Mouse (Mus musculus): ENCODE measurements around the gene Gm6217. TPM values are rescaled to one million over a fixed set of nuclear protein-coding genes. Genes with fewer than 3 reads are reported as not detected.
"Not testable (repeated sequence)": the region's sequence is repeated elsewhere in the genome, so short reads cannot be mapped to it uniquely, and the experiment has no call there.

The Gm6217 gene
- polyA plus RNA-seq, 1 experiment from 2014 or later = not detected

- Histone ChIP-seq H3K27me3 (ENCODE audit: control insufficient read depth, insufficient read depth, low read length) (no peaks in the 10 kb centered on the region), H3K4me2 (ENCODE audit: low read length) (no peak within 1 kb of the TSS), H3K27ac (replicated peaks in 1 of 2; ENCODE audit: control insufficient read depth in 1 of 2, insufficient read depth in 1 of 2, low read depth in 2 of 2, low read length in 2 of 2) (no peak within 1 kb of the TSS), H3K9ac (ENCODE audit: low read length) (no peak within 1 kb of the TSS), H3K36me3 (ENCODE audit: control insufficient read depth, insufficient read depth, low read length) (no peaks in the 10 kb centered on the region), H3K4me1 (ENCODE audit: control insufficient read depth in 2 of 2, insufficient read depth in 2 of 2, low read length in 2 of 2) (no peaks in the 10 kb centered on the region), H3K4me3 (ENCODE audit: control insufficient read depth in 1 of 2, insufficient read depth in 1 of 2, low read depth in 1 of 2, low read length in 2 of 2) (no peak within 1 kb of the TSS), H3K9me3 (ENCODE audit: control insufficient read depth, low read length) (no peaks in the 10 kb centered on the region)
- 86% methylated on average over 11 of the region's 11 CpGs for WGBS
- ATAC-seq (ENCODE audit: insufficient number of reproducible peaks, insufficient read depth, low FRiP score, low read depth) = no peak
These were observed 28.7 kb upstream of the Gm6217 start, which contains the start of gene Gm47955 for GRCm38 (mm10) chr1:82959870-82960385. Gene Gm47955, plus strand, starts transcription at chr1:82960286.

DNA sequence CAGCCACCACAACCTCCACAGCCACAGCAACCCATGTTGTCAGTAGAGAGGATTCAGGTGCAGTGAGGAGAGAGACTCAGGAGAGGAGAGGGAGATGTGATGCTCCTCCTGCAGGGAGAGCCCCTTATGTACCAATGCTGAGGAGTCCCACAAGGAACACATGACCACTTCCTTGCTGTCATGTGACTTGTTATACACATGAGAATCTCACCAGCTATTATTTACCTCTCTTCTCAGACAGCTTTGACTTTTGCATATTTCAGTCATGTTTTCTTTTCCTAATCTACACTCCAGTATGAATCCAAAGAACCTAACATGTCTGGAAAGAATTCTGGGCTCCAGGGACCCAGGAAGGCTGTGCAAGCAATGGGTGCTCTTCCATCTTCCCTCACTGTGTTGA is 24.7 kb upstream of the Gm6217 start, which contains the start of gene Gm7544:
TSS of gene Gm7544 (minus strand) at position 101 of the 400 bp plus-strand sequence.
- H3K36me3 ChIP-seq (ENCODE audit: control insufficient read depth, insufficient read depth, low read length); H3K27ac ChIP-seq (replicated peaks in 1 of 2; ENCODE audit: control insufficient read depth in 1 of 2, insufficient read depth in 1 of 2, low read depth in 2 of 2, low read length in 2 of 2); H3K9ac ChIP-seq (ENCODE audit: low read length); H3K4me2 ChIP-seq (ENCODE audit: low read length); ATAC-seq (ENCODE audit: insufficient number of reproducible peaks, insufficient read depth, low FRiP score, low read depth); H3K4me3 ChIP-seq (ENCODE audit: control insufficient read depth in 1 of 2, insufficient read depth in 1 of 2, low read depth in 1 of 2, low read length in 2 of 2); H3K27me3 ChIP-seq (ENCODE audit: control insufficient read depth, insufficient read depth, low read length); H3K9me3 ChIP-seq (ENCODE audit: control insufficient read depth, low read length); H3K4me1 ChIP-seq (ENCODE audit: control insufficient read depth in 2 of 2, insufficient read depth in 2 of 2, low read length in 2 of 2): not testable (repeated sequence)

DNA sequence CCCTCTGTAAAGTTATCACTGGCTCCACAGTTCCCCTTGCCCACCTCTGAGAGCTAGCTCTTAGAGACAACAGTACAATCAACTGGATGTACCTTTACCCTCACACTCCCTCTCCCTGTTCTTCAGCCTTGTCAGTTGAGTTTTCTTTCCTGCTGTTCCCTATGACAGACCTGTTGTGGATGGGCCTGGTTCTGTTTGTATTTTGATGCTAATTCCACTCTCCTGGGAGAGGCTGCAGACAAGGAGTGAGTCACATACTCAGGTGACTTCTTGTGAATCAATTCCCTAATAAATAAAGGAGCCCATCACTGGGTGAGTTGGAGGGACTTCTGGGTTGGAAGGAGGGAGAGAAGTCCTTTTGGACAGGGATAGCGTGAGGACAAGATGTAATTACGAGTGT is 17.4 kb upstream of the Gm6217 start:
- Histone ChIP-seq H3K4me1 (ENCODE audit: control insufficient read depth in 2 of 2, insufficient read depth in 2 of 2, low read length in 2 of 2) (peaks cover 0 to 4% of the 10 kb centered on the region in 2 experiments; a peak in 2 of 4 replicates), H3K9me3 (ENCODE audit: control insufficient read depth, low read length) (no peaks in the 10 kb centered on the region), H3K27ac (replicated peaks in 1 of 2; ENCODE audit: control insufficient read depth in 1 of 2, insufficient read depth in 1 of 2, low read depth in 2 of 2, low read length in 2 of 2) (no peak overlapping the region), H3K4me2 (ENCODE audit: low read length) (no peak overlapping the region), H3K9ac (ENCODE audit: low read length) (no peak overlapping the region), H3K4me3 (ENCODE audit: control insufficient read depth in 1 of 2, insufficient read depth in 1 of 2, low read depth in 1 of 2, low read length in 2 of 2) (no peak overlapping the region), H3K27me3 (ENCODE audit: control insufficient read depth, insufficient read depth, low read length) (no peaks in the 10 kb centered on the region), H3K36me3 (ENCODE audit: control insufficient read depth, insufficient read depth, low read length) (no peaks in the 10 kb centered on the region)
- ATAC-seq (ENCODE audit: insufficient number of reproducible peaks, insufficient read depth, low FRiP score, low read depth) = no peak
- WGBS = 71% methylated on average over 2 of the region's 2 CpGs

DNA sequence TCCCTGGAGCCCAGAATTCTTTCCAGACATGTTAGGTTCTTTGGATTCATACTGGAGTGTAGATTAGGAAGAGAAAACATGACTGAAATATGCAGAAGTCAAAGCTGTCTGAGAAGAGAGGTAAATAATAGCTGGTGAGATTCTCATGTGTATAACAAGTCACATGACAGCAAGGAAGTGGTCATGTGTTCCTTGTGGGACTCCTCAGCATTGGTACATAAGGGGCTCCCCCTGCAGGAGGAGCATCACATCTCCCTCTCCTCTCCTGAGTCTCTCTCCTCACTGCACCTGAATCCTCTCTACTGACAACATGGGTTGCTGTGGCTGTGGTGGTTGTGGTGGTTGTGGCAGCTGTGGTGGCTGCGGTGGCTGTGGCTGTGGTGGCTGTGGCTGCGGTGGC is 14.8 kb upstream of the Gm6217 start:
- H3K9me3 ChIP-seq (ENCODE audit: control insufficient read depth, low read length); H3K4me2 ChIP-seq (ENCODE audit: low read length); H3K4me3 ChIP-seq (ENCODE audit: control insufficient read depth in 1 of 2, insufficient read depth in 1 of 2, low read depth in 1 of 2, low read length in 2 of 2); ATAC-seq (ENCODE audit: insufficient number of reproducible peaks, insufficient read depth, low FRiP score, low read depth); H3K9ac ChIP-seq (ENCODE audit: low read length); H3K27ac ChIP-seq (replicated peaks in 1 of 2; ENCODE audit: control insufficient read depth in 1 of 2, insufficient read depth in 1 of 2, low read depth in 2 of 2, low read length in 2 of 2); H3K36me3 ChIP-seq (ENCODE audit: control insufficient read depth, insufficient read depth, low read length); H3K27me3 ChIP-seq (ENCODE audit: control insufficient read depth, insufficient read depth, low read length); H3K4me1 ChIP-seq (ENCODE audit: control insufficient read depth in 2 of 2, insufficient read depth in 2 of 2, low read length in 2 of 2): not testable (repeated sequence)
- WGBS = 100% methylated on average over 2 of the region's 2 CpGs

DNA sequence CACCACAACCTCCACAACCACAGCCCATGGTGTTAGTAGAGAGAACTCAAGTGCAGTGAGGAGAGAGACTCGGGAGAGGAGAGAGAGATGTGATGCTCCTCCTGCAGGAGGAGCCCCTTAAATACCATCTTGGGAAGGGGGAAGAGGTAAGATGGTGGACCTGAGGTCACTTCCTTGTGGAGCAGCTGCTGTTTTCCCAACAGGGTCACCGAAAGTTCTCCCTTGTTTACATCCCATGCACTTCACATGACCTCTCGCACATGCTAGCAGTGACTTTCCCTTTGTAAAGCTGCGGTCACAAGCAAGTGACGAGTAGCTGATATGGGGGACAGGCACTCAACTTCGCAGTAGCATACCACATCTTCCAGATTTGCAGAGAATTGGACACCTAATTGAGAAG is 12.1 kb upstream of the Gm6217 start, which contains the start of gene A030003K21Rik:
TSS of gene A030003K21Rik (minus strand) at position 94 of the 400 bp plus-strand sequence.
- WGBS = no CpG with 5 or more reads among the region's 6 CpGs
- ATAC-seq (ENCODE audit: insufficient number of reproducible peaks, insufficient read depth, low FRiP score, low read depth); H3K4me1 ChIP-seq (ENCODE audit: control insufficient read depth in 2 of 2, insufficient read depth in 2 of 2, low read length in 2 of 2); H3K27me3 ChIP-seq (ENCODE audit: control insufficient read depth, insufficient read depth, low read length); H3K4me3 ChIP-seq (ENCODE audit: control insufficient read depth in 1 of 2, insufficient read depth in 1 of 2, low read depth in 1 of 2, low read length in 2 of 2); H3K36me3 ChIP-seq (ENCODE audit: control insufficient read depth, insufficient read depth, low read length); H3K9ac ChIP-seq (ENCODE audit: low read length); H3K9me3 ChIP-seq (ENCODE audit: control insufficient read depth, low read length); H3K4me2 ChIP-seq (ENCODE audit: low read length); H3K27ac ChIP-seq (replicated peaks in 1 of 2; ENCODE audit: control insufficient read depth in 1 of 2, insufficient read depth in 1 of 2, low read depth in 2 of 2, low read length in 2 of 2): not testable (repeated sequence)

DNA sequence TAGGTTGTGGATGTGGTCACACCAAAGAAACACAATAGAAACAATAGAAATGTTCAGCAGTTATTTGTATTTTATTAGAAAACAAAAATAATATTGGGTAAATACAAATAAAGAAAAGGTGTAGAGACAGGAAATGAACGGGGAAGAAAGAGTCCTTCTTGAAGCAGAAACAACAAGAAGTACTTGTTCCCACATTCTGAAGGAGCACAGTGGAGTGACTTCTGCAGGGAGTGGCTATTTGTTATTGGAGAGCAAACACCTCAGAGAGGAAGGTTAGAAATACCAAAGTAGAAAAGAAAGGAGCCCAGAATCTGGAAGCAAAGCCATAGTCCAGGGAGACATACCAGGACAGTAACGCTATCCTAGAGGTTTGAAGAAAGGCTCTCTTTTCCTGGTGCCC is 11.3 kb upstream of the Gm6217 start:
- H3K27me3 ChIP-seq (ENCODE audit: control insufficient read depth, insufficient read depth, low read length); H3K4me3 ChIP-seq (ENCODE audit: control insufficient read depth in 1 of 2, insufficient read depth in 1 of 2, low read depth in 1 of 2, low read length in 2 of 2); H3K9ac ChIP-seq (ENCODE audit: low read length); ATAC-seq (ENCODE audit: insufficient number of reproducible peaks, insufficient read depth, low FRiP score, low read depth); H3K36me3 ChIP-seq (ENCODE audit: control insufficient read depth, insufficient read depth, low read length); H3K4me1 ChIP-seq (ENCODE audit: control insufficient read depth in 2 of 2, insufficient read depth in 2 of 2, low read length in 2 of 2); H3K9me3 ChIP-seq (ENCODE audit: control insufficient read depth, low read length); H3K4me2 ChIP-seq (ENCODE audit: low read length); H3K27ac ChIP-seq (replicated peaks in 1 of 2; ENCODE audit: control insufficient read depth in 1 of 2, insufficient read depth in 1 of 2, low read depth in 2 of 2, low read length in 2 of 2): not testable (repeated sequence)
- WGBS = 68% methylated on average over 1 of the region's 2 CpGs

- no peak overlapping the region for H3K4me2 ChIP-seq (ENCODE audit: low read length)
- no peak for ATAC-seq (ENCODE audit: insufficient number of reproducible peaks, insufficient read depth, low FRiP score, low read depth)
- no peak overlapping the region for H3K9ac ChIP-seq (ENCODE audit: low read length)
- no peak overlapping the region for H3K27ac ChIP-seq (replicated peaks in 1 of 2; ENCODE audit: control insufficient read depth in 1 of 2, insufficient read depth in 1 of 2, low read depth in 2 of 2, low read length in 2 of 2)
- H3K9me3 ChIP-seq (ENCODE audit: control insufficient read depth, low read length) = peaks cover 11% of the 10 kb centered on the region; the same call in 1 of the 2 replicates
- no peaks in the 10 kb centered on the region for H3K36me3 ChIP-seq (ENCODE audit: control insufficient read depth, insufficient read depth, low read length)
- no peak overlapping the region for H3K4me3 ChIP-seq (ENCODE audit: control insufficient read depth in 1 of 2, insufficient read depth in 1 of 2, low read depth in 1 of 2, low read length in 2 of 2)
- 83% methylated on average over 5 of the region's 5 CpGs for WGBS
- H3K4me1 ChIP-seq (ENCODE audit: control insufficient read depth in 2 of 2, insufficient read depth in 2 of 2, low read length in 2 of 2) = no peaks in the 10 kb centered on the region
- H3K27me3 ChIP-seq (ENCODE audit: control insufficient read depth, insufficient read depth, low read length) = no peaks in the 10 kb centered on the region
These were observed 7.5 kb upstream of the Gm6217 start for GRCm38 (mm10) chr1:82938666-82939065.

DNA sequence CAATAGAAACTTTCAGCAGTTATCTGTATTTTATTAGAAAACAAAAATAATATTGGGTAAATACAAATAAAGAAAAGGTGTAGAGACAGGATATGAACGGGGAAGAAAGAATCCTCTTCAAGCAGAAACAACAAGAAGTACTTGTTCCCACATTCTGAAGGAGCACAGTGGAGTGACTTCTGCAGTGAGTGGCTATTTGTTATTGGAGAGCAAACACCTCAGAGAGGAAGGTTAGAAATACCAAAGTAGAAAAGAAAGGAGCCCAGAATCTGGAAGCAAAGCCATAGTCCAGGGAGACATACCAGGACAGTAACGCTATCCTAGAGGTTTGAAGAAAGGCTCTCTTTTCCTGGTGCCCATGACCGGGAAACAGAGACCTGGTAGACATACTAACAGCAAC is 641 bp downstream of the Gm6217 start:
- not testable (repeated sequence) for H3K4me1 ChIP-seq (ENCODE audit: control insufficient read depth in 2 of 2, insufficient read depth in 2 of 2, low read length in 2 of 2); ATAC-seq (ENCODE audit: insufficient number of reproducible peaks, insufficient read depth, low FRiP score, low read depth); H3K27ac ChIP-seq (replicated peaks in 1 of 2; ENCODE audit: control insufficient read depth in 1 of 2, insufficient read depth in 1 of 2, low read depth in 2 of 2, low read length in 2 of 2); H3K9me3 ChIP-seq (ENCODE audit: control insufficient read depth, low read length); H3K9ac ChIP-seq (ENCODE audit: low read length); H3K36me3 ChIP-seq (ENCODE audit: control insufficient read depth, insufficient read depth, low read length); H3K4me2 ChIP-seq (ENCODE audit: low read length); H3K27me3 ChIP-seq (ENCODE audit: control insufficient read depth, insufficient read depth, low read length); H3K4me3 ChIP-seq (ENCODE audit: control insufficient read depth in 1 of 2, insufficient read depth in 1 of 2, low read depth in 1 of 2, low read length in 2 of 2)
- WGBS = 86% methylated on average over 1 of the region's 3 CpGs
